Mouse (Mus musculus): ENCODE measurements around the gene Jade1. TPM values are rescaled to one million over a fixed set of nuclear protein-coding genes. Genes with fewer than 3 reads are reported as not detected.

Jade1 gene
- polyA plus RNA-seq, 1 experiment from 2014 or later: 15.6 TPM

DNA sequence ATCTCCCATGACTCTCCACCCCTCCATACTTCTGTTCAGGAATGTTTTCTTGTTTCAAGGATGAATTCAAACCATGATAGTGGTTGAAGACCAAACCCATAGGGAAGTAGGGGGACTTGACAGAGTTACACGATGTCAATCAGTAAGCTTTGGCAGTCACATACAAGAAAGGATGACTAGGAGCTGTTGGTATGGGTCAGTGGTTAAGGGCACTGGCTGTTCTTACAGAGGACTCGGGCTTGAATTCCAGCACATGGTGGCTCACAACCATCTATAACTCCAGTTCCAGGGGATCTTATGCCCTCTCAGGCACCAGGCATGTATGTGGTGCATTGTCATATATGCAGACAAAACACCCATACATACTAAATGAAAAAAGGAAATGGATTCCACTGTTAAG is 21.7 kb downstream of the Jade1 start:
- Histone ChIP-seq H3K36me3 (ENCODE audit: control insufficient read depth, insufficient read depth, low read length) (no peaks in the 10 kb centered on the region), H3K4me1 (ENCODE audit: control insufficient read depth, insufficient read depth, low read length) (peaks cover 34% of the 10 kb centered on the region), H3K27me3 (ENCODE audit: control insufficient read depth, insufficient read depth, low read length) (no peaks in the 10 kb centered on the region), H3K4me3 (ENCODE audit: low read depth, low read length) (no peak overlapping the region), H3K27ac (ENCODE audit: low read depth, low read length) (no peak overlapping the region), H3K9ac (ENCODE audit: low read length) (no peak overlapping the region), H3K4me2 (ENCODE audit: low read depth) (no peak overlapping the region), H3K9me3 (ENCODE audit: control insufficient read depth, low read length) (no peaks in the 10 kb centered on the region)
- 73% methylated on average over 2 of the region's 2 CpGs for WGBS
- ATAC-seq (ENCODE audit: insufficient read depth, low FRiP score, low TSS enrichment) (no peak), DNase-seq (ENCODE audit: low spot score) (no peak)

DNA sequence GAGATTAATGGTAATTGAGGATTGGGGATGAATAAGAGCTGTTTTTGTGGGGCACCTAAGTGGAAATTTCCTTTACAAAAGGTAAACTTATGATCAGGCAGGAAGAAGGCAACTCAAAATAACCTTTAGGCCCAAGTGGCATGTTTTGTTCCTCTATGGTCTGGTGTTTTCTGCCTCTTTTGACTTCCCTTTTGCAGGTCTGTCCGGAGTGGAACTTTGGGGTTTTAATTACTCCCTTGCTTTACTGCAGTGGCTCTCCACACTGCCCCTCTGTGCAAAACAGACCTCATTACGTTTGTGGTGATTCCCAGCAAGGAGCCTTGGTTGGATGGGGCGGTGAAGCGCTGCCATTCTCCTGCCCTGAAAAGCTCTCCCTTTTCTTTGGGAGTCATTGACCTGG is 24.3 kb downstream of the Jade1 start:
- no peak overlapping the region for H3K27ac ChIP-seq (ENCODE audit: low read depth, low read length)
- DNase-seq (ENCODE audit: low spot score) (no peak), ATAC-seq (ENCODE audit: insufficient read depth, low FRiP score, low TSS enrichment) (no peak)
- no peaks in the 10 kb centered on the region for H3K36me3 ChIP-seq (ENCODE audit: control insufficient read depth, insufficient read depth, low read length)
- no peak overlapping the region for H3K4me2 ChIP-seq (ENCODE audit: low read depth)
- peaks cover 32% of the 10 kb centered on the region for H3K4me1 ChIP-seq (ENCODE audit: control insufficient read depth, insufficient read depth, low read length)
- WGBS: 16% methylated on average over 4 of the region's 4 CpGs
- H3K9me3 ChIP-seq (ENCODE audit: control insufficient read depth, low read length): no peaks in the 10 kb centered on the region
- H3K27me3 ChIP-seq (ENCODE audit: control insufficient read depth, insufficient read depth, low read length): no peaks in the 10 kb centered on the region
- H3K9ac ChIP-seq (ENCODE audit: low read length): no peak overlapping the region
- H3K4me3 ChIP-seq (ENCODE audit: low read depth, low read length): no peak overlapping the region

DNA sequence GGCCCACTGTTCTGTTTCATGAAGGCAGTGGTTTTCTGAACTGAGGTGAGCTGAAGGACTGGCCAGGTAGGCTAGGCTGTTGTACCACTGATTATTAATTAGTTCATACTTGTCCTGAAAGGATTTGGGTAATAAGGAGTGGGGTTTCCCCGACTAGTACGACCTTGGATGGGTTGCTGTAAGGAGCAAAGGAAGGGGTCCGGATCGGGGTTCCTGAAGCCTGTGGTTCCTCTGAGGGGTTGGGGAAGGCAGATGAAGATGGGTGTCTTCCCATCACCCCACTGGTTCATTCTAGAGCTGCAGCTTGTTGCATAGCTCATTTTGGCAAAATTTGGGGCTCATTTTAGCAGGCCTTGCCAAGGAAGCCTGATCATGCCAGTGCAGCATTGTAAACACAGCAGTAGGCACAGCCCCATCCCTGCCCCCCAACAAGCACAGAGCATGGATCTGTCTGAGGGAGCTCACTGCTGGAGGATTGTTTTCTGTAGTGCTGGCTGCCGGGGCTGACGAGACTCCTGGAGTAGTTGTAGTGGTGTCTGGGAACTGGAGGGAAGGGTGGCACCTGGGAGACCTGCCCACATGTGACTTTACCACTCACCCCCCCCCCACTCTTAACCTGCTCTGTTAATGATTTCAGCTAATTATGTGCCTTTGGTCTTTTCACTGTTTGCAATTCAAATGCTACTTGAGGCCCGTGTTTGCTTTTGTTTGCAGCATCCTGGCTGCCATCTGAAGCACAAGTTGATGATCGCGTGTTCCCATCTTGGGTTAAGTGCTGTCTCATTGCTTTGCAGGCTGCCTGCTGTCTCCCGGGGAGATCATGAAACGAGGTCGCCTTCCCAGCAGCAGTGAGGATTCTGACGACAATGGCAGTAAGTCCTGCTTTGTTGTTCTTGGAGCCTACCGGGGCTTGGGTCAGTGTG is 25.1 kb downstream of the Jade1 start:
- Histone ChIP-seq H3K4me2 (ENCODE audit: low read depth) (0 out of 2 replicates have a peak overlapping the region, but pooled peaks have one; percentile 3), H3K9ac (ENCODE audit: low read length) (no peak overlapping the region), H3K4me1 (ENCODE audit: control insufficient read depth, insufficient read depth, low read length) (peaks cover 28% of the 10 kb centered on the region)

DNA sequence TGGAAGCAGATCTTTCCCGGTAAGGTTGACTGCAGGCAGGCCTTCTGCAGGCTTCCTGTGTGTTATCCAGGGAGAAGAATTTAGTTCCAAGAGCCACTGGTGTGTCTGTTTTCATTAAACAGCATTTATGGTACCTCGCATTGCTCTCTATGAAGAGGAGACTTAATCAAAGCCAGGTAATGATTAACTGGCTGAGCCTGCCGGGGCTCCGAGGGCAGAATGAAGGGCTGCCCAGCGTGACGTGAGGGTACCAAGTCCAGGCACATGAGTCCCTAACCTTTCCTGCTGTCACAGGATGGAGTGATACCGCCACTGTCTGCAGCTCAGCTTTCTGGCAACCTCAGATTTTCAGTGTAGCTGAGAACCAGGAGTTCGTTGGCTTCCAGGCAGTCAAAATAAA is 25.9 kb downstream of the Jade1 start:
- Histone ChIP-seq H3K4me3 (ENCODE audit: low read depth, low read length) (no peak overlapping the region), H3K27ac (ENCODE audit: low read depth, low read length) (no peak overlapping the region), H3K4me2 (ENCODE audit: low read depth) (0 out of 2 replicates have a peak overlapping the region, but pooled peaks have one; percentile 3), H3K27me3 (ENCODE audit: control insufficient read depth, insufficient read depth, low read length) (no peaks in the 10 kb centered on the region), H3K9ac (ENCODE audit: low read length) (no peak overlapping the region), H3K36me3 (ENCODE audit: control insufficient read depth, insufficient read depth, low read length) (no peaks in the 10 kb centered on the region), H3K4me1 (ENCODE audit: control insufficient read depth, insufficient read depth, low read length) (peaks cover 28% of the 10 kb centered on the region), H3K9me3 (ENCODE audit: control insufficient read depth, low read length) (no peaks in the 10 kb centered on the region)
- no peak for ATAC-seq (ENCODE audit: insufficient read depth, low FRiP score, low TSS enrichment)
- no peak for DNase-seq (ENCODE audit: low spot score)
- 45% methylated on average over 8 of the region's 8 CpGs for WGBS

More for the DNA sequence above, 25.1 kb downstream of the Jade1 start:
- Histone ChIP-seq H3K36me3 (ENCODE audit: control insufficient read depth, insufficient read depth, low read length) (no peaks in the 10 kb centered on the region), H3K4me3 (ENCODE audit: low read depth, low read length) (no peak overlapping the region), H3K27me3 (ENCODE audit: control insufficient read depth, insufficient read depth, low read length) (no peaks in the 10 kb centered on the region), H3K9me3 (ENCODE audit: control insufficient read depth, low read length) (no peaks in the 10 kb centered on the region), H3K27ac (ENCODE audit: low read depth, low read length) (no peak overlapping the region)
- DNase-seq (ENCODE audit: low spot score) (no peak), ATAC-seq (ENCODE audit: insufficient read depth, low FRiP score, low TSS enrichment) (no peak)
- WGBS: 34% methylated on average over 14 of the region's 14 CpGs

DNA sequence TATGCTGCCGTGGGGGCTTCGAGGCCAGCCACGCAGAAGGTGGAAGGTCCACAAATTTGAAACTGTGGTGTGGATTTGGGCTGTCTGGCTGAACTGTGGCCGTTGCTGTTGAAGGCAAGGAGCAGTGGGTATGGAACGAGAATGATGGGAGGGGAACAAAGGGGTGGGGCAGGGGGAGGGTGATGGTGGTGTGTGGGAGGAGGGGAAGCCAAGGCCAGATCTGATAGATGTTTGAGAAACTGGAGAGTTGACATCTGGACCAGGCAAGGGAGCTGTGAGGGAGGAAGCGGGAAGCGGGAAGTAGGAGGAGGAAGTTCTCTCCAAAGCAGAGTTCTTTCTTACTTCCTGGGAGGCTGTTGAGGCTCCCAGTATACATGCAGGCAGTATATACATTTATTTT is 26.7 kb downstream of the Jade1 start:
- DNase-seq (ENCODE audit: low spot score) (no peak), ATAC-seq (ENCODE audit: insufficient read depth, low FRiP score, low TSS enrichment) (no peak)
- no peaks in the 10 kb centered on the region for H3K9me3 ChIP-seq (ENCODE audit: control insufficient read depth, low read length)
- no peaks in the 10 kb centered on the region for H3K27me3 ChIP-seq (ENCODE audit: control insufficient read depth, insufficient read depth, low read length)
- H3K4me1 ChIP-seq (ENCODE audit: control insufficient read depth, insufficient read depth, low read length): peaks cover 28% of the 10 kb centered on the region
- no peak overlapping the region for H3K9ac ChIP-seq (ENCODE audit: low read length)
- no peaks in the 10 kb centered on the region for H3K36me3 ChIP-seq (ENCODE audit: control insufficient read depth, insufficient read depth, low read length)
- no peak overlapping the region for H3K4me3 ChIP-seq (ENCODE audit: low read depth, low read length)
- H3K27ac ChIP-seq (ENCODE audit: low read depth, low read length): no peak overlapping the region
- H3K4me2 ChIP-seq (ENCODE audit: low read depth): no peak overlapping the region
- 75% methylated on average over 7 of the region's 7 CpGs for WGBS

DNA sequence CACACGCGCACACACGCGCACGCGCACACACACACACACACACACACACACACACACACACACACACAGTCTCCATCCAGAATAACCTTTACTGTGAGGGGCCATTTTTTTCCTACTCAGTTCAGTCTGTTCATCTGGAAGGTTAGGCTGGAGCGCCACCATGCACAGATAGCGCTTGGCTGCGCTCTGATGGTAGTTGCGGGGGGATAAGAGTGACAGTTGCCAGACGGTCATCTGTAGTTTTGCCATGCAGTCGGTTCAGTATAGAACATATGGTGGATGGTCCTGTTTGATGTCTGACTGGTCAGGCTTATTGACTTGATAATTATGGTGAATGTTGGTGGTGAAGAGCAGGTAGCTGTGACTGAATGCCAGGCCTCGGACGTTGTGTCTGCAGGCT is 27.6 kb downstream of the Jade1 start:
- H3K9me3 ChIP-seq (ENCODE audit: control insufficient read depth, low read length): no peaks in the 10 kb centered on the region
- no peak overlapping the region for H3K9ac ChIP-seq (ENCODE audit: low read length)
- ATAC-seq (ENCODE audit: insufficient read depth, low FRiP score, low TSS enrichment) (no peak), DNase-seq (ENCODE audit: low spot score) (no peak)
- H3K27ac ChIP-seq (ENCODE audit: low read depth, low read length): no peak overlapping the region
- 83% methylated on average over 14 of the region's 14 CpGs for WGBS
- H3K27me3 ChIP-seq (ENCODE audit: control insufficient read depth, insufficient read depth, low read length): no peaks in the 10 kb centered on the region
- no peak overlapping the region for H3K4me3 ChIP-seq (ENCODE audit: low read depth, low read length)
- H3K36me3 ChIP-seq (ENCODE audit: control insufficient read depth, insufficient read depth, low read length): no peaks in the 10 kb centered on the region
- H3K4me2 ChIP-seq (ENCODE audit: low read depth): no peak overlapping the region
- peaks cover 24% of the 10 kb centered on the region for H3K4me1 ChIP-seq (ENCODE audit: control insufficient read depth, insufficient read depth, low read length)

DNA sequence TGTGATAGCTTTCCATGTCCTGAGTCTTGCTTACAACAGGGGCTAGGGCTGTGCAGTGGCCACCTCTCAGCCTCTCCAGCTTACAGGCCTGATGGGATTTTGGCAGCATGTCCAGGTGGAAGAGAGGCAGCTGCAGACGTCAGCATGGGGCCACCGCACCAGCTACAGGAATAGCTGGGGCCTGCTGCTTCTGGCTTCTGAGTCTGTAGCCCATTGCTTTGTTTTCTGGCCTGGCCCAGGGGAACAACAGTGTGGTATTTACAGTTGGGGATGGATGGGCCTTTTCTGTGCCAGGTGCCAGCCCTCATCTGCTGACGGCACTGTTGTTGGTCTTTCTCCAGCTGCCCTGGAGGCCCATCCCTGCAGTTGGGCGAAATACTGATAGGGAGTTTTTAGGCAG is 28.1 kb downstream of the Jade1 start:
- ATAC-seq (ENCODE audit: insufficient read depth, low FRiP score, low TSS enrichment) (no peak), DNase-seq (ENCODE audit: low spot score) (no peak)
- H3K27me3 ChIP-seq (ENCODE audit: control insufficient read depth, insufficient read depth, low read length): no peaks in the 10 kb centered on the region
- H3K4me1 ChIP-seq (ENCODE audit: control insufficient read depth, insufficient read depth, low read length): peaks cover 24% of the 10 kb centered on the region
- WGBS: 80% methylated on average over 4 of the region's 4 CpGs
- no peak overlapping the region for H3K4me2 ChIP-seq (ENCODE audit: low read depth)
- H3K36me3 ChIP-seq (ENCODE audit: control insufficient read depth, insufficient read depth, low read length): no peaks in the 10 kb centered on the region
- H3K27ac ChIP-seq (ENCODE audit: low read depth, low read length): no peak overlapping the region
- no peak overlapping the region for H3K4me3 ChIP-seq (ENCODE audit: low read depth, low read length)
- H3K9me3 ChIP-seq (ENCODE audit: control insufficient read depth, low read length): no peaks in the 10 kb centered on the region
- H3K9ac ChIP-seq (ENCODE audit: low read length): no peak overlapping the region

DNA sequence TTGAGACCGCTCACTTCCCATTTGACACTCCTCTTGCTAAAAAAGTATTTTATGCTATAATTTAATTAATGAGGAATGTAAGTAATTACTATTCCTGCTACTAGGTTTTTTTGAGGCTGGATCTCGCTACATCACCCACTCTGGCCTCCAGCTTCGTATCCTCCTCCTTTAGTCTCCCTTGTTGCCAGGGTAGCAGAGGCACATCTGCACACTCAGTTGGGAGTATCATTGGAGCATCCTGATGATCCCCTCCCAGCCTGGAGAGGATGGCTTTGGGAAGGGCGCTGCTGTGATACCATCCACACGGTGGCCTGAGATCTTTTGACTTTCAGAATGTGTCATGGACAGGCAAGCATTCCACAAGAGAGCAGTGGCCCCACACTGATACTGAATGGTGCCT is 30.0 kb downstream of the Jade1 start:
- DNase-seq (ENCODE audit: low spot score): no peak
- ATAC-seq (ENCODE audit: insufficient read depth, low FRiP score, low TSS enrichment): no peak
- peaks cover 9% of the 10 kb centered on the region for H3K4me1 ChIP-seq (ENCODE audit: control insufficient read depth, insufficient read depth, low read length)
- H3K27me3 ChIP-seq (ENCODE audit: control insufficient read depth, insufficient read depth, low read length): no peaks in the 10 kb centered on the region
- H3K9me3 ChIP-seq (ENCODE audit: control insufficient read depth, low read length): no peaks in the 10 kb centered on the region
- no peaks in the 10 kb centered on the region for H3K36me3 ChIP-seq (ENCODE audit: control insufficient read depth, insufficient read depth, low read length)
- H3K4me2 ChIP-seq (ENCODE audit: low read depth): no peak overlapping the region
- 86% methylated on average over 5 of the region's 5 CpGs for WGBS
- H3K27ac ChIP-seq (ENCODE audit: low read depth, low read length): no peak overlapping the region
- H3K4me3 ChIP-seq (ENCODE audit: low read depth, low read length): no peak overlapping the region
- H3K9ac ChIP-seq (ENCODE audit: low read length): no peak overlapping the region

DNA sequence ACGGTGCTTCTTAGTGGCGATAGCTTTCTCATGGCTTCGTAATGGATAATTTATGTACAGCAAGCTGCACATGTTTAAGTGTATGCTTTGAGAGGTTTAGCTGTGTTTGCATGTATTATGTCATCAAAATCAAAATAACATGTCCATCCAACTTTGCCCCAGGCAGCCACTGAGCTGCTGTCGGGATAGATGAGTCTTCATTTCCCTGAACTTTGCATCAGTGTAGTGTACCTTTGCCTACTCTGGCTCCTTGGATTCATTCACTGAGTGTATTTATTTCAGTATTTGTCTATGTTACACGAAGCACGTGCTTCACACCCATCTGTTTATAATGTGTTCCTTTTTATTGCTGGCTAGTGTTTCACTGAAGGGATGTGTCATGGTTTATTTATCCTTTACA is 30.8 kb downstream of the Jade1 start:
- no peaks in the 10 kb centered on the region for H3K36me3 ChIP-seq (ENCODE audit: control insufficient read depth, insufficient read depth, low read length)
- H3K27ac ChIP-seq (ENCODE audit: low read depth, low read length): no peak overlapping the region
- no peak for ATAC-seq (ENCODE audit: insufficient read depth, low FRiP score, low TSS enrichment)
- no peaks in the 10 kb centered on the region for H3K27me3 ChIP-seq (ENCODE audit: control insufficient read depth, insufficient read depth, low read length)
- no peak for DNase-seq (ENCODE audit: low spot score)
- no peak overlapping the region for H3K4me2 ChIP-seq (ENCODE audit: low read depth)
- H3K4me1 ChIP-seq (ENCODE audit: control insufficient read depth, insufficient read depth, low read length): peaks cover 5% of the 10 kb centered on the region; the same call in 1 of the 2 replicates
- no peaks in the 10 kb centered on the region for H3K9me3 ChIP-seq (ENCODE audit: control insufficient read depth, low read length)
- no peak overlapping the region for H3K9ac ChIP-seq (ENCODE audit: low read length)
- no peak overlapping the region for H3K4me3 ChIP-seq (ENCODE audit: low read depth, low read length)
- WGBS: 88% methylated on average over 6 of the region's 6 CpGs
